Mouse (Mus musculus): ENCODE data around the gene Camta1.

Gene Camta1

GRCm38 (mm10) chr4:151520103-151520502, 341.6 kb downstream of the Camta1 start:
- no peak for DNase-seq (ENCODE audit: low spot score in 2 of 2)

GRCm38 (mm10) chr4:151519011-151519410, 342.7 kb downstream of the Camta1 start:
- no peak for DNase-seq (ENCODE audit: low spot score in 2 of 2)

DNA sequence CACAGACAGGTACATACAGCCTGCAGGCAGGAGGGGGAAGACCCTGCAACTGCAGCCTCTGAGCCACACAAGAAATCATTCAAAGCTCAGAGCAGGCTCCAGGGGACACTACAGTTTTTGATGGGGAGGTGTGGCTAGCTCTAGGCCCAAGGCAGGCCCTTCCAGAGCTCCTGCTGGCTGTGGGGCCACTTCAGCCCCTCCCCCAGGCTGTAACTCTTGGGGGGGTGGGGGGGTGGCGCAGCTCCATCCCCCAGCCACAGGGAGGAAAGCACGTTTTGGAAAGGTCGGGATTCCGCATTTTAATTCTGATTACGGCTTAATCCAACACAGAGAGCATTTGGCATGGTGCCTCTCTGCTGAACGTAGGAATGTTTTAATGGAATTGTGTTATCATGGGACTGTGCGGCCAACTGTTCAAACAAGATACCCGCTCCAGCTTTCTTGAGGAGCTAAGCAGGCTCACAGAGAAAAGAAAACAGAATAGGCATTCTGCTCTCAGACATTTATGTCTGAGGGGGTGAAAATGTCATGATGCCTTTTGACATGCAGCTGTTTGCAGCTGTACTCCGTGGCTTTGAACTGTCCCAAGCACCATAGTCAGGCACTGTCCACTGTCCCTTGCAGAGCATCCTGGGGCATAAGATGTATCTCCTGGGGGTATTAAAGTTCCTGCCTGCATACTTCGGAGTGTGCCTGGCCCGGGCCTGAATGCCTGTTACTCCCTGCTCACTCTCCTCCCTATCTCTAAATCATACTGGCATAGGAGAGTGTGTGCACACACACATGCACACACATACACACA, 344.5 kb downstream of the Camta1 start:
- DNase-seq (ENCODE audit: low spot score in 2 of 2): no peak

GRCm38 (mm10) chr4:151515316-151515715, 346.4 kb downstream of the Camta1 start:
- no peak for DNase-seq (ENCODE audit: low spot score in 2 of 2)

DNA sequence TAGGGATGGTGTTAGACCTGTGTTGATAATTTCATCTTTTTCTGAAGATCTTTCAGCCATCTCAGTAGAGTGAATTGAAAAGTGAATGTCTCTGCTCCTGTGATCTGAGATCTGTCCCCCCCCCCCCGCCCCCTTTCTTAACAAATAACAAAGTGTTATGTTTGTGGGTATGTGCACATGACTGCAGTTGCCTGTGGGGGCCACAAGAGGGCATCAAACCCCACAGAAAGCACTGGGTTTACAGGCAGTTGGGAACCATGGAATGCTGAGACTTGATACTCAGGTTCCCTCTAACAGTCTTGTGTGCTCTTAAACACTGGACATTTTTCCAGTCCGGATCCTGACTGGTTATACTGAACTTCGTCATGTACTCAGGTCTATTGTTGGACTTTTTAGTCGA, 350.6 kb downstream of the Camta1 start:
- no peak for DNase-seq (ENCODE audit: low spot score in 2 of 2)

DNA sequence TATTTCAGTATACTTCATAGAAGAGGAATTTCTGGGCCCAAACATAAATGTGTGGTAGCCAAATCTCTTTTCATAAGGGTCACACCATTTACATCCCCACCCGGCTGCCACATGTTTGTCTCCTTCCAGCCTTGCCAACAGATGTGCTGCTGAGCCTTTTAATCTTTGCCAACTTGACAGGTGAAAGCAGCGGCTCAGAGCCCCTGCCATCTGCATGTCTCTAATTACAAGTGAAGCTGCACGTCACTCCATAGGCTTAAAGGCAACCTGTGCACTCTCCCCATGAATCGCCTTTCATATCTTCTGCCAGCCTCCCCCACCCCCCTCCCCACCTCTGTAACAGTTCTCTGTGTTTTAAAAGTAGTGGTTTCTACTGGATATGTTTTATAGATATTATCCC, 351.3 kb downstream of the Camta1 start:
- no peak for DNase-seq (ENCODE audit: low spot score in 2 of 2)

DNA sequence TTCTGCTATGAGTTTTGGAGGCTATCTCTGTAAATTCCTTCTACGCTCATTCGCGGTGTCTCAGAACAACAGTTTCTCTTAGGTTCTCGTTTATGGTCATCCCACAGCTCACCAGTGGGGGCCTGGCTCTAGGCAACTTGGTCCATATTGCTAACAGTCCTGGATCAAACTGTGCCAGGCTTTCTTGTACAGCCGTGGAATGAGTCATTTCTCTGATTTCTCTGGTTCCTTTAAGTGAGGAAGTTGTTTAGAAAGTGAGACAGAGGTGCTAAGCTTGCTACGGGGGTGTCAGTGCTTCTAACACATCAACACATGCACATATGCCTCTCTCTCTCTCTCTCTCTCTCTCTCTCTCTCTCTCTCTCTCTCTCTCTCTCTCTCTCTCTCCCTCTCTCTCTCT, 355.0 kb downstream of the Camta1 start:
- DNase-seq (ENCODE audit: low spot score in 2 of 2): no peak

GRCm38 (mm10) chr4:151498481-151499276, 363.0 kb downstream of the Camta1 start:
- no peak for DNase-seq (ENCODE audit: low spot score in 2 of 2)

GRCm38 (mm10) chr4:151496581-151496980, 365.1 kb downstream of the Camta1 start:
- DNase-seq (ENCODE audit: low spot score in 2 of 2): no peak

- no peak for DNase-seq (ENCODE audit: low spot score in 2 of 2)
Measured at GRCm38 (mm10) chr4:151495276-151495882, 366.3 kb downstream of the Camta1 start.

DNA sequence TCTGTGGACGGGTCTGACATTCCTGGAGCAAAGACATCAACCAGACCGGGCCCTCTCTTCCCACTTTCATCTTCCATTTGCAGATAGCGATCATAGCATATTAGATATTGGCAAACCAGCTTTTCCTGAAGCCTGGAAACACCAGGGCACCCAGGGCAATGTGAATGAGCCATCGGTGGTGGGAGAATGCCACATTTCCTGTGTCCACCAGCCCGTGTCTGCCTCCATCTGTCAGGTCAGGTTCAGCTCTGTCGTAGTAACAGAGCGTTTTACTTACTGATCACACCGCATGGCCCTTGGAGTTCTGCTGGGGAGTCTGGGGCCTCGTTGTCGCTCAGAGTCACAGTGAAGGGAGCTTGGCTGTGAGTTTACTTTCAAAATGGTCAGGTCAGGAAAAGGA, 368.9 kb downstream of the Camta1 start:
- DNase-seq (ENCODE audit: low spot score in 2 of 2): no peak

DNA sequence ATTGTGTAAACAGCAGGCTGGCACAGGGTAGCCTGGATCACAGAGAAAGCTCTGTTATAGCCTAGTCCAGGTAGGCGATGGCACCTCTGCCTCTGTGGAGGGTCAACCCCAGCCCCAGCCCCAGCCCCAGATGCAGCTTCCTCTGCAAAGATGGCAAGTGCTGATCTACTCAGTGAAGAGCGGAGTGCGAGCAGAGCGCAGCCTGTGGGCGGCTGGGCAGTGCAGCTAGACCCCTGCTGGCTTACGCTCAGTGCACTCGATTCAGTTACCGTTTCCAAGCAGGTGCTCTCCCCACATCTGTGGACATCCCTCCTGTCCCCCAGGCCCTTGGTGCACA, 377.7 kb downstream of the Camta1 start:
- DNase-seq (ENCODE audit: low spot score in 2 of 2): no peak

DNA sequence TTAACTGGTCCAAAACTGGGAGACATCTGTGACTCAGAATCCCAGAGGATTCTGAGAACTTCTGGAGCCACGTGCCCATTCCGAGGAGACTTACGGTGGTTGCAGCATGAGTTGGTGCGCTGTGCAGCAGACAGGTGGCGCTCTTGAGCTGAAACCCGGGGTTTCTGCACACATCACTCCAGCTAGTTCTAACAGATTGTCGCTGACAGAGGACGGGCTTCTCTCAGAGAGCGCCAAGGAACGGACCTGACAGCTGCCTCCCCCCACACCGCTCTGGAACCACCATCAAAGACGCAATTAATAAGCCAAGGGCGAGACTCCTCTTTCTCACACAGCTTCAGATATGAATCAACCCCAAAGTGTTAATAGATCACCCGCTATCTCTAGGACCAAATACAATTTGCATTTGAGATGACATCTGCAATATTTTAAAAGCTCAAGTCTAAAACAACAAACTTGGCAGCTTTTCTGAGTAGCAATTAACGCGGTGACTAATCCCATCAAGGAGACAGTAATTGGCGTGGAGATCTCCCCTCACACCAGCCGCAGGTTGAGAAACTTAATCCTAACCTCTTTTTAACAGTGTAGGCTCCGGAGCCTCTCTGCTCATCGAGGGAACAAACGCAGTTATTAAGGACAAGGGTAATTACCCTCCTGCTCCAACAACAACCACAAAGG, 378.2 kb downstream of the Camta1 start:
- no peak for DNase-seq (ENCODE audit: low spot score in 2 of 2)

- DNase-seq (ENCODE audit: low spot score in 2 of 2): no peak
Measured at GRCm38 (mm10) chr4:151480928-151481327, 380.7 kb downstream of the Camta1 start.

DNA sequence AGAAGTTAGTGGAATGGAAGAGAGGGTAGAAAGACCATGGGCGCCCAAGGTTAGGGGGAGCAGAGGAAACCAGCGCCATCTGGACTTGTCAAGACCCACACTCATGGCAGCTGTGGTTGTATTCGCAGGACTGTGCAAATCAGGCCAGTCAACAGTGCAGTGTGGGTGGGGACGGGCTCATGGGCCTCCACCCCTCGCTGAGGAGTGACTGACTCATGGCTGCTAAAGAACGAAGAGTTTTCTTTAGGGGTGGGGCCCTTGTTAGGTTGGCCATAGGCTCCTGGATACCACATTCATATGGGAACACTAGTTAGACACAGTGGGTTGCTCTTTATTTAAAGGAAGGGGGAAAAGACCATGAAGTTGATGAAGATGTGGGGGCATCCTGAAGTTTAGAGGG, 383.7 kb downstream of the Camta1 start:
- no peak for DNase-seq (ENCODE audit: low spot score in 2 of 2)

- no peak for DNase-seq (ENCODE audit: low spot score in 2 of 2)
Measured at GRCm38 (mm10) chr4:151474895-151475470, 386.7 kb downstream of the Camta1 start.

- DNase-seq (ENCODE audit: low spot score in 2 of 2): no peak
Measured at GRCm38 (mm10) chr4:151471886-151472285, 389.8 kb downstream of the Camta1 start.

GRCm38 (mm10) chr4:151468381-151468780, 393.3 kb downstream of the Camta1 start:
- DNase-seq (ENCODE audit: low spot score in 2 of 2): no peak

GRCm38 (mm10) chr4:151458686-151459085, 403.0 kb downstream of the Camta1 start:
- no peak for DNase-seq (ENCODE audit: low spot score in 2 of 2)

GRCm38 (mm10) chr4:151454611-151455010, 407.1 kb downstream of the Camta1 start:
- DNase-seq (ENCODE audit: low spot score in 2 of 2): no peak

GRCm38 (mm10) chr4:151454065-151454464, 407.6 kb downstream of the Camta1 start:
- DNase-seq (ENCODE audit: low spot score in 2 of 2): no peak

DNA sequence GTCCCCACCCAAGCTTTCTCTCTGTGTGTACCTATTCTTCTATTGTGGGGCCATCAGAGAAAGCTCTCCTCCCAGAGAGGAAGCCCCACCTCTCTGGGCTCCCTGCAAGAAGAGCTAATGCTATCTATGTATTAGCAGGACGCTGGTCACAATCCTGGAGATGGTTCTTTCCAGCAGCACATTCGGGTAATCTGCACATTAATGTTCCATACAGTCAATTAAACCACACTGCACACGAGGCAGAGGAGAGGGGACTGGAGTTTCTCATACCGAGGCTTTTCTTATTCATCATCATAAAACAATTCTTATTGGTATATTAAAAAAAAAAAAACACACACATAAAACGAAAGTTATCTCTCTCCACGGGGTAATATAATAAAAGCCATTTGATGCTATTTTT, 409.8 kb downstream of the Camta1 start:
- DNase-seq (ENCODE audit: low spot score in 2 of 2): no peak
